Mouse (Mus musculus): ENCODE measurements around the gene Pip4p1.
A peak's percentile ranks its signal among the peaks of the same experiment; 100 is the strongest.
"Not testable (repeated sequence)": the region's sequence is repeated elsewhere in the genome, so short reads cannot be mapped to it uniquely, and the experiment has no call there.

The Pip4p1 gene

DNA sequence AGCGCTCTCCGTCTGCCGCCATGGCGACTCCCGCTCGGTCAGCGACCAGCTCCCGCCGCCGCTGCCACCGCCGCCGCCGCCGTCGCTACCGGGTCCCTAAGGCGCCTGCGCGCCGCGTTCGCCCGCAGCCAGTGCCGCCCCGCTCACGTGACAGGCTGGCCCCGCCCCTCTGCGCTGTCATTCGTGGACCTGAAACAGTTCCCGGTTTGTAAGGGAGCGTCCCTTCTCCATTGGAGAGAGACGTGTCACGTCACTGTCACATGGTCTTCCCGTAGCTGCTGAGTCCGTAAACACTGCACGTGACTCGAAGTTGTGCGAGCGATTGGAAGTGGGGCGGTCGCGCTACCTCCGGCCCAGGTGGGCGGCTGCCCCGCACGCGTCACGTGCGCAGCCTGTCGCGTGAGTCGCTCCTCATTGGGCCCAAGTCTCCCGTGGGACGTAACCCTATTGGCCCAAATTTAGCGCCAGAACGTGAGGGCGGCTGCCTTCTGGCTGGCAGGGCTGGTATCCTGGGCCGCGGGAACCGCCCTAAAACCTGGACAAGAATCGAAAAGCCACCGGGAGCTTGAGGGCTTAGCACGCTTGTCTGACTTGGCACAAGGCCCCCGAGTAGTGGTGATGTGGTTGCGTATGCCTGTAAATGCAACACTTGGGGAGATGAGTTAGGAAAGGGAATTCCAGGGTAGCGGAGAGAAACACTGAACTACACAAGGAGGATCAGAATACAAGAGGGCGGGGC lies at the start of gene Pip4p1, which contains the start of gene Pnp:
Gene Pip4p1 (minus strand): TSS at position 103 of the 739 bp plus-strand sequence.
Gene Pnp (plus strand): TSS at position 329 of the 739 bp plus-strand sequence.
- peak; percentile 99 for DNase-seq

DNA sequence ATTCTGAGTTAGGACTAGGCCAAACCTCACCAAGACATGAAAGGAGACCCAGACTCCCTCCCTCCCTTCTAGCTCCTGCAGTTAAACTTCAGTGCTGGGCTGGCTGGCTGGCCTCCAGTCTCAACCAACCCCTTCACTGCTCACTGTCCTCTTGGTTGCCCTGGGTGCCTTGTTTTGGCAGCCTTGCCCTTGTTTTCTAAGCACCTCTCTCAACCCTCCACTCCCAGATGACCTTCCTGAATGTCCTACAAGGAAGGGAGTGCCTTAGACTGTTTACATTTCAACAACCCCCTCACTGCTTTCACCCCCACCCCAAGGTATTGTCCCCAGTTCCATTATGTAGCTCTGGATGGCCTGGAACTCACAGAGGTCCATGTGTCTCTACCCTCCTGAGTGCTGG lies 49.0 kb upstream of the Pip4p1 start:
- no peak for DNase-seq

DNA sequence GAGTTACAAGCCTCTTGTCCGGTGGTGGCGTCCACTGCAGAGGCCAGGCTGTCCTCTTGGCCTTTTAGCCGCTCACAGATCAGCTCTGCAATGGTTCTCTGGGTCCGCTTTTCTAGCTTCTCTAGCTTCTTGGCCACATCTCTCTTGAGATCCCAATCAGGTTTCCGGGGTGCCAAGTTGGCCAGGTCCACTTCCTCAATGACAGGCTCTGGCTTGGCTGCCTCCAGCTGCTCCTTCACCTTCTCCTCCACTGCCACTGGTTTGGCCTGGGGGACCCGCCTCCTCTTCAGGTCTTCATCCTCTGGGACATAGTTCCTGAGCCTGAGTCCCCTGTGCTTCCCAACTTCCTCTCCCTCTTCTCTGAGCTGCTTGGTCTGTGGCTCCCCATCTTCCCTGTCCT lies 47.8 kb upstream of the Pip4p1 start:
- not testable (repeated sequence) for DNase-seq

DNA sequence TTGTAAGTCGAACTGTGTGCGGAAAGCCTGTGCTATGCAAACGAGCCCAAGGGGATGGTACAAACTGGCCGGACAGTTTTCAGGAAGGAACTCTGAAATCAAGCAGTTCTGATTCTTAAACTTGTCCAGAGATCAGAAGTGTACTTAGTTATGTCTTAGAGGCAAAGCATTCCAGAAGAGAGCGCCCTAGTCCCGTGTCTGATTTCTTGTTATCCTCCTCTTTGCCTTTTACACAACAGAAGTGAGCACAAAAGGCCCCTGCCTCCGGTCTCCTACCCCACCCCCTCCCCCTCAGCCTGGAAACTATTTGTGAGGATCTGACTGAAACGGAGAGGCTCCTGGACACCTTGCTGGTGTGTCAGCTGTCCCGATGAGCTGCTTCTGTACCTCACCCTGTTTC lies 46.0 kb upstream of the Pip4p1 start:
- no peak for DNase-seq

DNA sequence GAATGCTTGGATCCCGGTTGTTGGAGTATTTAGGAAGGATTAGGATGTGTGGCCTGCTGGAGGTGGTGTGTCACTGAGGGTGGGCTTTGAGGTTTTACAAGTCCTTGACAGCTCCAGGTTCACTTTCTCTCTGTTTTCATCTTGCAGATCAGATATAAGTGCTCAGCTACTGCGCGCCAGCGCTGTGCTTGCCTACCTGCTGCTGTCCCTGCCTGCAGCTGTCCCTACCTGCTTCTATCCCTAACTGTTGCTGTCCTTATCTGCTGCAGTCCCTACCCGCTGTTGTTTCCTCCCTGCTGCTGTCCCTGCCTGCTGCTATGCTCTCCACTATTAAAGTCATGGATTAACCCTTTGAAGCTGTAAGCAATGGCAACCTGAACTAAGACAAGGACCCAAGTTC lies 44.3 kb upstream of the Pip4p1 start:
- no peak for DNase-seq

DNA sequence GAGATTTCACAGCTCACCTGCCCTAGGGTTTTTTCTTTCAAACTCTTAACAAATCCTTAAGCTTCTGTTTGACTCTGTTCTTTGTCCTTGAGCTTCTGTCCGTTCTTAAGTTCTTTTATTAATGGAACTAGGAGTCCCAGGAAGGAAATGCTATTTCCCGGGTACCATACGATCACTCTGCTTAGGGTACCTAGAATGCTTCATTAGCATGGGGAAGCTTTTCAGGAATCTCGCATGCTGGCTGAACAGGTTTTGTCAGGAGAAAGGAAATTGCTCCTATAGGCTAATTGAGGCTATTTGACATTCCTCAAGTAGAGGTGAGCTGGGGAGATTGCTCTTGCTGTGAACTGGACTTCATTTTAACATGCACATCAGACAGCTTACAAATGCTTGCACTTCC lies 43.0 kb upstream of the Pip4p1 start:
- no peak for DNase-seq

DNA sequence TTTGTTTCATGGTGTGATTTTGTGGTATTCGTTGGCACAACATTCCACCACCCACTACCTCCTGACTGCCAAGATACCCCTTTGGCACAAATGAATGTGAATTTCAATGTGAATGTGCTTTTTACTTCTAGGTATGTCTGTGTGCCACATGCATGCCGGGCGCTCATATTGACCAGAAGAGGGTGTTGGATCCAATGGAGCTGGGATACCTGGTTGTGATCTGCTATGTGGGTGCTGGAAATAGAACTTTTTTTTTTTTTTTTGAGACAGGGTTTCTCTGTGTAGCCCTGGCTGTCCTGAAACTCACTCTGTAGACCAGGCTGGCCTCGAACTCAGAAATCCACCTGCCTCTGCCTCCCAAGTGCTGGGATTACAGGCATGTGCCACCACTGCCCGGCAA lies 42.4 kb upstream of the Pip4p1 start:
- DNase-seq, result not testable (repeated sequence)

DNA sequence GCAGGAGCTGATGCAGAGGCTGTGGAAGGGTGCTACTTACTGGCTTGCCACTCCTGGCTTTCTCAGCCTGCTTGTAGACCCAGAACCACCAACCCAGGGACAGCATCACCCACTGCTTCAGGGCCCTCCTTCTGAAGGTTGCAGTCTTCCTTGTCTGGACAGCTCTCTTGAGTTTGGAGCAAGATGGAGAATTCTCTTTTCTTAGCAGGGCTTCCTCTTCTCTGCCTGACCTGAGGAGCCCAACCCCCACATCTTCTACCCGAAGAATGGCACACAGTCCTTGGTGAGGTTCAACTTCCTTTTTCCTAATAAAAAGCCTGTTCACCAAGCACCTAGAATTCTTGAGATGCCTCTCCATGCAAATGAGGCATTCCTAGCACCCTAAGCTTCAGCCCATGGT lies 40.2 kb upstream of the Pip4p1 start:
- DNase-seq, result no peak

DNA sequence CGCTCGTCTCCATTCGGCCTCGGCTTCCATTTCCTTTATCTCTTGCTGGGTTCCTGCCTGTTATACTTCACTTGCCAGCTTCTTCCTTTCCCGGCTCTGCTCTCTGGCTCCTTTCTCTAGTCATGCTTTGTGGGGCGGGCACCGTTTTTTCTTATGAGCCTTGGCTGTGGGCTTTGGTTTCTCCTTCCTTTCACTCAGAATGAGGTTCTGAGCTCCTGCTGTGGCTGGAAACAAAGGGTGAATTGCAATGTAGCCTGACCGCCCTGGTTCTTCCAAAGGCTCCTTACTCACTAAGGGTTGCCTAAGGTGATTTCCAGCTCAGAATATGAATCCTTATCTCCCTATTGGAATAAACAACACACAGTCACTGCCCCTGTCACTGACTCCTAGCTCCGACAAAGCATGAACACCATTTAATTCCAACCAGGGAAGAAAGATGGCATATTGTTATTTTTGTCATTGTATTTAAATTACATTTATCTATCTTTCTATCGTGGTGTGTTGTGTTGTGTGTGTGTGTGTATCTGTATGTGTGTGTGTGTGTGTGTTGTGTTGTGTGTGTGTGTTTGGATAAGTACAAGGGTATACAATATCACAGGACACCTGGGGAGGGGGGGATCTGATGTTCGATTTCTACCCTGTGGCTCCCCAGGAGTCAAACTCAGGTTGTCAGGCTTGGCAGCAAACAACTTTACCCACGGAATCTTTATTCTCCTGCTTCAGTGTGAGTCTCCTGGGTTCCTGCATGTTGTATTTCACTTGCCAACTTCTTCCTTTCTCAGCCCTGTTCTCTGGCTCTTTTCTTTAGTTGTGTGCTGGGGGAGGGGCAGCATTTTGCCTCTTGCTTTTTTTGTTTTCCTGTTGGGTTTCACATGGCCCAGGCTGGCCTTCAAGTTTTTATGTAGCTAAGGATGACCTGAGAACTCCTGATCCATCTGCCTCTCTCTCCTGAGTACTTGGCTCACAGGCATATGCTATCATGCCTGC lies 39.2 kb upstream of the Pip4p1 start:
- DNase-seq, result peak; percentile 27

DNA sequence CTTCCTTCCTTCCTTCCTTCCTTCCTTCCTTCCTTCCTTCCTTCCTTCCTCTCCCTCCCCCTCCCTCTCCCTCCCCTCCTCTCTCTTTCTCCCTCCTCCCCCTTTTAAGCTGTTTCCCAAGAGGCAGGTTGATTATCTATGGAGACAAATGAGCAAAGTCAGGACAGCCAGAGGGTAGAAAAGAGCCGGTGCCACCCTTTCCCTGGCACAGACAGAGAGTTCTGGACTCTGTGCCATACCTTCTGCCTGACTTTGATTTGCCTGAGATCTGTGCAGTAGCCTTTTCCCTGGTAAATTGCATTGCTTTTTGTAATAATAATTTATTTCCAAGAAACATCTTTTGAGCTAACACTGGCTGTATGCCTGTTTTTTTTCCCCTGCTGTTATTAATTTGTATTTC lies 38.4 kb upstream of the Pip4p1 start:
- no peak for DNase-seq

DNA sequence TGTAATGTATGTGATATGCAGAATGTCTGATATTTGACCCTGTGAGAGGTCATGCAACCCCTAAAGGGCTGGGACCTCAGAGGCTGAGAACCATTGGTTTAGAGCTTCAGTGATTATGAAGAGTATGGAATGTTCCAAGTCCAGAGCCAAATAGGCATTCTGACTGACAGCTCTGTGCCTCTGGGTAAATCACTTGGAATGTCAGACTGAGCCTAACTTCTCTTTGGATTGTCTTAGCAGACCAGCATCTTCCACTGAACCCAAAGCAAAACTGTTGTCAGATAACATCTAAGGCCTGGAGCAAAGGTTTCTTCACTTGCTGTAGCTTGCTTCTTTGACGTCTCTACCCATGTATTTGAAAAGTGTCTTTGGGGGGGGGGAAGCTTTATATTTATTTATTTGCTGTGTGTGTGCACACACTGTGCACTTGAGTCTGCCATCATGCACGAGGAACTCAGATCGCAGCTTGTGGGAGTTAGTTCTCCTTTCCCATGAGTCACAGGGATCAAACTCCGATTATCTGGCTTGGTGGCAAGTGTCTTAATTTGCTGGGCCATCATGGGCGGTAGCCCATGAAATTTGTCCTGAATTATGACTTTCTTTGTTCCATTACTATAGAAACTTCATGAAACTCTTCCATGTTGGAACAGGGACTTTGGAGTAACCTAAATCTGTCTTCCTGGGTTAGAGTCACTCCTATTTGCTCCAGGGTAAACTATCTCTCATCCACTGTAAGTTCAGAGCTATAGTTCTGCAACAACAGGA lies 37.7 kb upstream of the Pip4p1 start:
- no peak for DNase-seq

DNA sequence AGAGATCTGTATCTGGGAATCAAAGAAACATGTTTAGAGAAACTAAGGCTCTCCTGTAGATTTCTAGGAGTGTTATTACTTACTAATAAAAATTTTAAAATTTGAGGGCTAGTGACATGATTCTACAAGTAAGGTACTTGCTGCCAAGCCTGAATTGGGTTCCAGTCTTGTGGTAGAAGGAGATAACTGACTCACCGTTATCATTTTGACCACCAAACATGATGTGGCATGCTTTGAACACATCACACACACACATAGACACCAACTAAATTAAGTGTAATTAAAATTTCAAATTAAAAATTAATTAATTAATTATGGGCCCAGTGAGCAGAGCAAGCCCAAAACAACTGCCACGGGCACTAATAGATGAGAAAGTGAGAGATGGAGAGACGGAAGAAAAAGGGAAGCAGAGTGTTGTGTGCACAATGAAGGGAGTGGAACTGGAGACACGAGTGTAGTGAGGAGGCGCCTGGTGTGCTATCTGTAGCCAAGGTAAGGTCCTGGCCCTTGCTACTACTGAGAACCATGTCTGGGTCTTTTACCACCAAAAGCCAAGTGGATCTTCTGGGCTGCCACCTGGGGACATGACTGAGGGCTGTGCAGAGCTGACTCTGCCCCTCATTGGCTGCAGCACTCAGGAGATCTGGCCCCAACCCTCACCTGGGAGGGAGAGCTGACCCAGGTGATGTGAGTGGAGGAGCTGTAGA lies 27.8 kb upstream of the Pip4p1 start:
- DNase-seq, result not testable (repeated sequence)

DNA sequence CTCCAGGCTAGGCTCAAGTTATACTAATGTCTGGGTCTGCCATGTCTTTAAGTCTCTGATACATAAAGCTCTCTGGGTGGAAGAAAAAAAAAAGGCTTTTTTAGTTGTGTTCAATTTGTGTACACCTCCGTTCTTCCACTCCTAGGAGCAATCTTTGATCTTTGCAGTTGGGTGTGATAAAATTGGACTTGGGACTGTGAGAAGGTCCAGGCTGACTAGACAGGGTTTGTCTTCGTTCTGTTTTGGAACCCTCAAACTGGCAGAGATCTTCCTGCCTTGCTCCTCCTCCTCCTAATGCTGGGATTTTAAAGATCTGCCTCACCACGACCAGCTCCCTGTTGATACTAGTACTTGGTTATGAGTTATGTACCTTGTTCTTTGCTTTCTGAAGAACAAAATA lies 26.5 kb upstream of the Pip4p1 start:
- DNase-seq, result not testable (repeated sequence)

DNA sequence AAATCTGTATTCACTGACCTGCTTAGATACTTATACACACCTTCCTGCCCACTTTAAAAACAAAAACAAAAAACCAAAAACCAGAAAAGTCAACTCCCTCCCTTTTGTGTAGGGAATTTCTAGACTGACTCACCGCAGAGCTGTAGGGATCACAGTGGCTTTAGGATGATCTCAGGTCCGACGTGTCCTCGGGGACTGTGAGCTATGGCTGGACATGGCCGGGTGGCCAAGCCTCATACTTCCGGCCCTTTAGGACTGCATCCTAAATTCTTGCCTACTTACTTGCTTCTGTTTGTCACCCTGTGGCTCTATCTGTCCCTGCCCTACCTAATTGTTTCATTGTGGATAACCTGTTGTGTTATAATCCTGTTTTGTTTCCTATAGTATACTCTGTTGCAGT lies 26.1 kb upstream of the Pip4p1 start:
- not testable (repeated sequence) for DNase-seq

DNA sequence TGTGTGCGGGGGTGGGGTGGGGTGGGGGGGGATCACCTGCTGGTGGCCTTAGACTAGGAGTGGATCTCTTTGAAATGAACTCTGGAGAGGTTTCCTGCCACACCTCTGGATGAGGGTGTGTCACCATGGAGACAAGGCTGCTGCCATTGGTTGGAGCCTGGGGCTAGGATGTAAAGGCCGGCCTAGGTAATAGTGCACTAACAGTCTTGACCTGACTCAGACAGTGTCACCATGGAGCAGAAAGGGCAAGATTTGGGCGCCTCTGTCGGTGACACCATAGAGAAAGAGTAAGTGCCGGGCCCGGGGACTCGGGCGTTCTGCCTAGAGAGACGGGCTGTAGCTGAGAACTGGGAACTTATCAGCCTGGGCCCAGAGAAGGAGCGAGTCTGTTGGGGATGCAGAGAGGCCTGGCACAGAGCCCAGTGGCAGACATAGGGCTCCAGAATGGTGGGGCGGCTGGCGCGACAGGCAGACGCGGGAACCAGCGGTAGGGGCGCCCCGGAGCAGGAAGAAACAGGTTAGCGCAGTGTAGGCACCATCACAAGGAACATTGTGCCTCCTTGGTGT lies 25.4 kb upstream of the Pip4p1 start, which contains the start of gene Pnp2:
Gene Pnp2 (plus strand): TSS at position 51 of the 567 bp plus-strand sequence.
- peak; percentile 77 for DNase-seq

DNA sequence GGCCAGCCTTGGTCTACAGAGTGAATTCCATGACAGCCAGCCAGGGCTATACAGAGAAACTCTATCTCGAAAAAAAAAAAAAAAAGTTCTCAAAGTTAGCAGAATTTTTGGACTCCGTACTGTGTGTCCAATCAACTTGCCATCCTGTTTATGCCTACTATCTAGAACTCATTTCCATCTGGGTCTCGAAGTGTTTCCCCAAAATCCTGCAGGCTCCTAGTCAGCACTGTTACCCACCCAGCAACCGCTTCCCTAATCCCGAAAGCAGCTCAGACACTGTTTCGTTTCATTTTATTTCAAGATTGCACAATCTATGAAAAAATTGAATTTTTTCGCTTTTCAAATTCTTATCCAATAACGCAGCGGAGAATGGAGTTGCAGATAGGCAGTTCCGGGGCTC lies 24.8 kb upstream of the Pip4p1 start:
- DNase-seq, result no peak

DNA sequence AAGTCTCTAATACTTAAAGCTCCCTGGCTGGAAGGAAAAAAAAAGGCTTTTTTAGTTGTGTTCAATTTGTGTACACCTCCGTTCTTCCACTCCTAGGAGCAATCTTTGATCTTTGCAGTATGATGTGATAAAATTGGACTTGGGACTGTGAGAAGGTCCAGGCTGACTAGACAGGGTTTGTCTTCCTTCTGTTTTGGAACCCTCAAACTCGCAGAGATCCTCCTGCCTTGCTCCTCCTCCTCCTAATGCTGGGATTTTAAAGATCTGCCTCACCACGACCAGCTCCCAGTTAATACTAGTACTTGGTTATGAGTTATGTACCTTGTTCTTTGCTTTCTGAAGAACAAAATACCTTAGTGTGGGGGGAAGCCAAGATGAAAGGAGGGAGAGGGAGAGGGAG lies 14.9 kb upstream of the Pip4p1 start:
- DNase-seq, result not testable (repeated sequence)

DNA sequence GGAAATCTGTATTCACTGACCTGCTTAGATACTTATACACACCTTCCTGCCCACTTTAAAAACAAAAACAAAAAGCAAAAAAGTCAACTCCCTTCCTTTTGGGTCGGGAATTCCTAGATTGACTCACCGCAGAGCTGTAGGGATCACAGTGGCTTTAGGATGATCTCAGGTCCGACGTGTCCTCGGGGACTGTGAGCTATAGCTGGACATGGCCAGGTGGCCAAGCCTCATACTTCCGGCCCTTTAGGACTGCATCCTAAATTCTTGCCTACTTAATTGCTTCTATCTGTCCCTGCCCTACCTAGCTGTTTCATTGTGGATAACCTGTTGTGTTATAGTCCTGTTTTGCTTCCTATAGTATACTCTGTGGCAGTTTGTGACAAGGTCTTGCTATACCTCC lies 14.4 kb upstream of the Pip4p1 start:
- not testable (repeated sequence) for DNase-seq

DNA sequence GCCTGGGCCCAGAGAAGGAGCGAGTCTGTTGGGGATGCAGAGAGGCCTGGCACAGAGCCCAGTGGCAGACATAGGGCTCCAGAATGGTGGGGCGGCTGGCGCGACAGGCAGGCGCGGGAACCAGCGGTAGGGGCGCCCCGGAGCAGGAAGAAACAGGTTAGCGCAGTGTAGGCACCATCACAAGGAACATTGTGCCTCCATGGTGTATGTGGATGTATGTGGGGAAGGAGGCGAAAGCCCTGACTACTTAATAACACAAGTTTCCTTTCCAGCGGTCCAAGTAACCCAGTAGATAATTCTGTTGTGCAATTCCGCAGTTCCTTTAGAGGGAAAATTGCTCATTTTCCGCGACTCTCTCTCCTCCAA lies 14.0 kb upstream of the Pip4p1 start:
- DNase-seq, result peak; percentile 81

DNA sequence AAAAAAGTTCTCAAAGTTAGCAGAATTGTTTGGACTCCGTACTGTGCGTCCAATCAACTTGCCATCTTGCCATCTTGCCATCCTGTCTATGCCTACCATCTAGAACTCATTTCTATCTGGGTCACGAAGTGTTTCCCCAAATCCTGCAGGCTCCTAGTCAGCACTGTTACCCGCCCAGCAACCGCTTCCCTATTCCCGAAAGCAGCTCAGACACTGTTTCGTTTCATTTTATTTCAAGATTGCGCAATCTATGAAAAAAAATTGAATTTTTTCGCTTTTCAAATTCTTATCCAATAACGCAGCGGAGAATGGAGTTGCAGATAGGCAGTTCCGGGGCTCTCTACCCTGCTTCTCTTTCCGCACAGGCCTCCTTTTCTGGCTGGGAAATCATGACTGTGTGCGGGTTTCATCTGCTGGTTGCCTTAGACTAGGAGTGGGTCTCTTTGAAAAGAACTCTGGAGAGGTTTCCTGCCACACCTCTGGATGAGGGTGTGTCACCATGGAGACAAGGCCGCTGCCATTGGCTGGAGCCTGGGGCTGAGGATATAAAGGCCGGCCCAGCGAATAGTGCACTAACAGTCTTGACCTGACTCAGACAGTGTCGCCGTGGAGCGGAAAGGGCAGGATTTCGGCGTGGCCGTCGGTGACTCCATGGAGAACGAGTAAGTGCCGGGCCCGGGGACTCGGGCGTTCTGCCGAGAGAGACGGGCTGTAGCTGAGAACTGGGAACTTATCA lies 13.4 kb upstream of the Pip4p1 start, which contains the start of gene Gm49342:
Gene Gm49342 (plus strand): TSS at position 586 of the 736 bp plus-strand sequence.
- peak; percentile 81 for DNase-seq

DNA sequence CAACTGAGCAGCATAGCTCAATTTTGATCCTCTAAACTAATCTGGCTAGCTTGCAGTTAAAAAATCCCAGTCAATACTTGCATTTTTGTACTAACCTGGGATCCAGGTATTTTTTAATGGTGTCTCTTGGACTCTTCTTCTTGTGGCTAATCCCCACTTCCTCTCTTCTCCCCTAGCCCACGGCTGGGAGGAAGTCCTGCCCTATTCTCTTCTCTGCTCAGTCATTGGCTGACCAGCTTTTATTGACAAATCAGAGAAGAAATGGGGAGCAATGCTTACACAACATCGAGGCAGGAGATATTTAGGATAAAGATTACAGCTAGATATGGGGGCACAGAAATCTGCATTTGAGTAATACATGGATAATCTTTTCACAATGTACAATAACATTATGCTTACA lies 8.3 kb upstream of the Pip4p1 start:
- DNase-seq, result no peak
